8 mouse cellular contexts compared by ENCODE assay signal in the genomic region with DNA sequence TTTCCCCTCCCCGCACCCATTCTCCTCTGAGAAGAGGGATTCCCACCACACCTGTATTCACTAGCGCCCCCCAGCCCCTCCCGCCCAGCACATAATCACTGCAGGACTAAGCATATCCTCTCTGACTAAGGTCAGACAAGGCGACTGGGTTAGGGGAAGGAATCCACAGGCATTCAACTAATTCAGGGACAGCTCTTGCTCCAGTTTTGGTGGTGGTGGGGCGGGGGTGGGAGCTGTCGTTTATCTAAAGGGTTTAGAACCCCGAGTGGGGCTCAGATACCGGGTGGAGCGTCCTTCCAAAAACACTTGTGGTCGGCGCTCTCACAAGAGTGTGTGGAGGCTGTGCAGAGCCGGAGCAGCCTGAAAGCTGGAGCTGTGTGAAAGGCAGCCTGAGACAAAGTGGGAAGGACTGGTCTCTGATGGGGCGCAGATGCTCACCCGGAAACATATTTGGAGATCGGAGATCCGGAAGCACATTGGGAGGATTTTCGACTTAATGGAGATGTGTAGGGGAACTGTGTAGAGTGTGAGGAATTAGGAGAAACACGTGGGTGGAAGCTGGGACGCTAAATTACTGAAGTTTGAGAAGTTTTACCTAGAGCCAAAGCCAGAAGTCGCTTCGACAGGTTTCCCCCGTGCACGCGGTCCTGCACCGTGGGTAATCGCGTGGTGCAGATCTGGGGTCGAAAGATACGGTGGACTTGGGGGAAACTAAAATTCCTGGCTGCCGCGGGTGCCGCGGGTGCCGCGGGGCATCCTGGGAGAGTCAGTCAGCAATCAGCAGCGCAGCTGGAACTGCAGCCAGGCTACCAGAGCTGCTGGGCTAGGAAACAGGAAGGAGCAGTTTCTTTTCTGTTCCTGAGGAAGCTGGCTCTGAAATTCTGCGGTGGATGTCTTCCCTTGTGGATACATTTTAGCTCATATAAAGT. TPM values are rescaled to one million over a fixed set of nuclear protein-coding genes. Genes with fewer than 3 reads are reported as not detected.
DNase-seq lines count a peak whose midpoint lies in the region; ATAC-seq and TF ChIP-seq lines count a peak whose summit lies in the region.

No protein-coding gene starts in this region.

- no peaks in the 10 kb centered on the region for H3K79me3 ChIP-seq in C2C12 (ENCODE audit: low read depth)

- H3K36me3 ChIP-seq in C2C12 (ENCODE audit: control insufficient read depth, insufficient read depth): peaks cover under 1% of the 10 kb centered on the region
- H3K36me3 ChIP-seq in embryonic facial prominence, embryonic 15.5 days: no peaks in the 10 kb centered on the region
- peaks cover 4% of the 10 kb centered on the region for H3K36me3 ChIP-seq in heart, embryonic 12.5 days
- peaks cover 3% of the 10 kb centered on the region; the same call in 1 of the 2 replicates for H3K36me3 ChIP-seq in kidney, embryonic 16.5 days (ENCODE audit: insufficient read depth, low read length)
- H3K36me3 ChIP-seq in liver, embryonic 13.5 days: peaks cover 5% of the 10 kb centered on the region; the same call in 1 of the 2 replicates
- no peaks in the 10 kb centered on the region for H3K36me3 ChIP-seq in stomach, postnatal 0 days (ENCODE audit: control insufficient read depth, insufficient read depth, low read length)

- peak overlapping the region; percentile 98 for H3K27ac ChIP-seq in bone marrow macrophage, adult 2 months (ENCODE audit: insufficient read depth, low read depth, low read length)
- peak overlapping the region; percentile 97 for H3K27ac ChIP-seq in embryonic facial prominence, embryonic 15.5 days (replicated peaks)
- H3K27ac ChIP-seq in heart, embryonic 12.5 days (ENCODE audit: poor library complexity, severe bottlenecking): peak overlapping the region; percentile 85
- H3K27ac ChIP-seq in kidney, embryonic 16.5 days (ENCODE audit: low read length): peak overlapping the region; percentile 97
- peak overlapping the region; percentile 76 for H3K27ac ChIP-seq in liver, embryonic 13.5 days
- peak overlapping the region; percentile 95 for H3K27ac ChIP-seq in stomach, postnatal 0 days (replicated peaks)

- H3K27me3 ChIP-seq in C2C12 (ENCODE audit: control insufficient read depth, insufficient read depth, insufficient read length): no peaks in the 10 kb centered on the region
- no peaks in the 10 kb centered on the region for H3K27me3 ChIP-seq in embryonic facial prominence, embryonic 15.5 days
- no peaks in the 10 kb centered on the region for H3K27me3 ChIP-seq in heart, embryonic 12.5 days (replicated peaks)
- no peaks in the 10 kb centered on the region for H3K27me3 ChIP-seq in kidney, embryonic 16.5 days (ENCODE audit: insufficient read depth, low read length)
- no peaks in the 10 kb centered on the region for H3K27me3 ChIP-seq in liver, embryonic 13.5 days
- no peaks in the 10 kb centered on the region for H3K27me3 ChIP-seq in stomach, postnatal 0 days (ENCODE audit: control insufficient read depth, insufficient read depth, low read length)

- peak; percentile 67 for DNase-seq in liver, embryonic 13.5 days
- peak; percentile 79 for DNase-seq in neural tube, embryonic 10.5 days (ENCODE audit: extremely low spot score, low spot score)
- peak; percentile 81 for DNase-seq in stomach, postnatal 0 days (ENCODE audit: low spot score)

- peak overlapping the region; percentile 50 for H3K4me3 ChIP-seq in C2C12 (ENCODE audit: insufficient read depth, poor library complexity, severe bottlenecking)
- H3K4me3 ChIP-seq in bone marrow macrophage, adult 2 months (ENCODE audit: insufficient read depth, low read length): peak overlapping the region; percentile 97
- H3K4me3 ChIP-seq in embryonic facial prominence, embryonic 15.5 days (replicated peaks): peak overlapping the region; percentile 60
- H3K4me3 ChIP-seq in heart, embryonic 12.5 days: peak overlapping the region; percentile 57
- peak overlapping the region; percentile 73 for H3K4me3 ChIP-seq in kidney, embryonic 16.5 days (ENCODE audit: low read length)
- H3K4me3 ChIP-seq in liver, embryonic 13.5 days (replicated peaks): peak overlapping the region; percentile 66
- peak overlapping the region; percentile 54 for H3K4me3 ChIP-seq in stomach, postnatal 0 days (ENCODE audit: low read depth, low read length)

- H3K4me1 ChIP-seq in bone marrow macrophage, adult 2 months (ENCODE audit: control insufficient read depth, insufficient read depth, low read length): no peaks in the 10 kb centered on the region
- H3K4me1 ChIP-seq in embryonic facial prominence, embryonic 15.5 days: peaks cover 8% of the 10 kb centered on the region; the same call in 1 of the 2 replicates
- H3K4me1 ChIP-seq in heart, embryonic 12.5 days (replicated peaks): no peaks in the 10 kb centered on the region
- H3K4me1 ChIP-seq in kidney, embryonic 16.5 days (ENCODE audit: insufficient read depth, low read length): peaks cover 5% of the 10 kb centered on the region; the same call in 1 of the 2 replicates
- peaks cover 12% of the 10 kb centered on the region for H3K4me1 ChIP-seq in liver, embryonic 13.5 days (replicated peaks)
- H3K4me1 ChIP-seq in stomach, postnatal 0 days (replicated peaks; ENCODE audit: control insufficient read depth, insufficient read depth): no peaks in the 10 kb centered on the region

- 0 out of 2 replicates have a peak, but pooled peaks have one; percentile 65 for TF ChIP-seq POLR2A in bone marrow macrophage, adult 2 months (IDR thresholded peaks at IDR 0.05; ENCODE audit: borderline replicate concordance, low read depth, low read length)

- under 1% methylated on average over 37 of the region's 37 CpGs for WGBS in embryonic facial prominence, embryonic 15.5 days
- WGBS in heart, embryonic 12.5 days: under 1% methylated on average over 37 of the region's 37 CpGs
- under 1% methylated on average over 37 of the region's 37 CpGs for WGBS in kidney, embryonic 16.5 days
- WGBS in liver, embryonic 13.5 days (ENCODE audit: insufficient replicate concordance): under 1% methylated on average over 37 of the region's 37 CpGs
- under 1% methylated on average over 37 of the region's 37 CpGs for WGBS in stomach, postnatal 0 days

- H3K4me2 ChIP-seq in embryonic facial prominence, embryonic 15.5 days (replicated peaks): peak overlapping the region; percentile 77
- peak overlapping the region; percentile 76 for H3K4me2 ChIP-seq in heart, embryonic 12.5 days
- peak overlapping the region; percentile 87 for H3K4me2 ChIP-seq in kidney, embryonic 16.5 days (replicated peaks; ENCODE audit: low read depth, low read length)
- H3K4me2 ChIP-seq in liver, embryonic 13.5 days: peak overlapping the region; percentile 80
- peak overlapping the region; percentile 75 for H3K4me2 ChIP-seq in stomach, postnatal 0 days (replicated peaks; ENCODE audit: low read depth)

- TF ChIP-seq EP300 in stomach, postnatal 0 days (optimal IDR thresholded peaks at IDR 0.05): peak; percentile 77

- H3ac ChIP-seq in C2C12 (ENCODE audit: control insufficient read depth, insufficient read length, low read depth): peak overlapping the region; percentile 76

- H3K79me2 ChIP-seq in C2C12 (ENCODE audit: control insufficient read depth, insufficient read depth): no peaks in the 10 kb centered on the region

- H3K9me3 ChIP-seq in embryonic facial prominence, embryonic 15.5 days (replicated peaks): no peaks in the 10 kb centered on the region
- H3K9me3 ChIP-seq in heart, embryonic 12.5 days (replicated peaks): no peaks in the 10 kb centered on the region; the same call in 1 of the 2 replicates
- H3K9me3 ChIP-seq in kidney, embryonic 16.5 days (ENCODE audit: low read length): 0 out of 2 replicates have a peak, but pooled peaks cover 2% of the 10 kb centered on the region
- no peaks in the 10 kb centered on the region for H3K9me3 ChIP-seq in liver, embryonic 13.5 days (replicated peaks)
- no peaks in the 10 kb centered on the region for H3K9me3 ChIP-seq in stomach, postnatal 0 days (ENCODE audit: control insufficient read depth, low read length)

- ATAC-seq in embryonic facial prominence, embryonic 15.5 days (ENCODE audit: insufficient number of reproducible peaks, low FRiP score, low TSS enrichment, low read depth): peak; percentile 89
- ATAC-seq in heart, embryonic 12.5 days (ENCODE audit: insufficient number of reproducible peaks, low FRiP score): peak; percentile 93
- ATAC-seq in kidney, embryonic 16.5 days (ENCODE audit: low FRiP score, low TSS enrichment): peak; percentile 93
- peak; percentile 89 for ATAC-seq in liver, embryonic 13.5 days (ENCODE audit: low read depth)
- peak; percentile 94 for ATAC-seq in stomach, postnatal 0 days (ENCODE audit: low FRiP score, low TSS enrichment)

- peak overlapping the region; percentile 71 for H3K9ac ChIP-seq in embryonic facial prominence, embryonic 15.5 days
- H3K9ac ChIP-seq in heart, embryonic 12.5 days: peak overlapping the region; percentile 74
- peak overlapping the region; percentile 73 for H3K9ac ChIP-seq in kidney, embryonic 16.5 days (replicated peaks; ENCODE audit: low read length)
- peak overlapping the region; percentile 72 for H3K9ac ChIP-seq in liver, embryonic 13.5 days
- H3K9ac ChIP-seq in stomach, postnatal 0 days (ENCODE audit: low read length): peak overlapping the region; percentile 73

- no peak for TF ChIP-seq CTCF in C2C12 (IDR thresholded peaks at IDR 0.05; ENCODE audit: control insufficient read depth, insufficient read depth, insufficient read length)
- TF ChIP-seq CTCF in bone marrow macrophage, adult 2 months (IDR thresholded peaks at IDR 0.05; ENCODE audit: low read depth, low read length): no peak
- no peak; the same call in 1 of the 2 replicates for TF ChIP-seq CTCF in stomach, postnatal 0 days (IDR thresholded peaks at IDR 0.05; ENCODE audit: low read depth)

RNA-seq across cellular contexts. Expression of a gene that starts 18.9 kb away (rescaled TPM):
- polyA plus RNA-seq in C2C12 (2012; fragmentation: generic; extraction: Trizol): 2.8 TPM
- 26.4 and 29.3 TPM in 2 replicates for polyA plus RNA-seq in bone marrow macrophage, adult 2 months (2012; ENCODE audit: insufficient read depth, insufficient read length, missing spikeins)
- 5.0 and 5.4 TPM in 2 replicates for polyA plus RNA-seq in embryonic facial prominence, embryonic 15.5 days (2015; fragmentation: Nextera tagmentation; extraction: Ambion mirVana)
- 2.6 and 2.9 TPM in 2 replicates for polyA plus RNA-seq in heart, embryonic 12.5 days (2016; fragmentation: Nextera tagmentation; extraction: Ambion mirVana)
- polyA plus RNA-seq in kidney, embryonic 16.5 days (2015; fragmentation: Nextera tagmentation; extraction: Ambion mirVana): 4.9 and 5.2 TPM in 2 replicates
- polyA plus RNA-seq in liver, embryonic 13.5 days (2015; fragmentation: Nextera tagmentation; extraction: Ambion mirVana): 0.92 and 1.5 TPM in 2 replicates
- polyA plus RNA-seq in stomach, postnatal 0 days (2015; fragmentation: Nextera tagmentation; extraction: Ambion mirVana): 3.5 and 3.6 TPM in 2 replicates

RNA-seq across cellular contexts. Expression of a gene that starts 27.7 kb away (rescaled TPM):
- polyA plus RNA-seq in C2C12 (2012; fragmentation: generic; extraction: Trizol): 2.0 TPM
- 13.5 and 13.8 TPM in 2 replicates for polyA plus RNA-seq in bone marrow macrophage, adult 2 months (2012; ENCODE audit: insufficient read depth, insufficient read length, missing spikeins)
- polyA plus RNA-seq in embryonic facial prominence, embryonic 15.5 days (2015; fragmentation: Nextera tagmentation; extraction: Ambion mirVana): 10.1 and 10.8 TPM in 2 replicates
- polyA plus RNA-seq in heart, embryonic 12.5 days (2016; fragmentation: Nextera tagmentation; extraction: Ambion mirVana): 5.6 and 5.9 TPM in 2 replicates
- 11.4 and 12.3 TPM in 2 replicates for polyA plus RNA-seq in kidney, embryonic 16.5 days (2015; fragmentation: Nextera tagmentation; extraction: Ambion mirVana)
- polyA plus RNA-seq in liver, embryonic 13.5 days (2015; fragmentation: Nextera tagmentation; extraction: Ambion mirVana): 3.2 and 5.2 TPM in 2 replicates
- polyA plus RNA-seq in stomach, postnatal 0 days (2015; fragmentation: Nextera tagmentation; extraction: Ambion mirVana): 8.8 and 9.3 TPM in 2 replicates

RNA-seq across cellular contexts. Expression of a gene that starts 50.3 kb away (rescaled TPM):
- 2.3 TPM for polyA plus RNA-seq in C2C12 (2012; fragmentation: generic; extraction: Trizol)
- polyA plus RNA-seq in bone marrow macrophage, adult 2 months (2012; ENCODE audit: insufficient read depth, insufficient read length, missing spikeins): 9.3 and 9.7 TPM in 2 replicates
- polyA plus RNA-seq in embryonic facial prominence, embryonic 15.5 days (2015; fragmentation: Nextera tagmentation; extraction: Ambion mirVana): 16.7 and 18.8 TPM in 2 replicates
- 14.4 and 15.1 TPM in 2 replicates for polyA plus RNA-seq in heart, embryonic 12.5 days (2016; fragmentation: Nextera tagmentation; extraction: Ambion mirVana)
- polyA plus RNA-seq in kidney, embryonic 16.5 days (2015; fragmentation: Nextera tagmentation; extraction: Ambion mirVana): 20.5 and 20.6 TPM in 2 replicates
- 5.8 and 7.1 TPM in 2 replicates for polyA plus RNA-seq in liver, embryonic 13.5 days (2015; fragmentation: Nextera tagmentation; extraction: Ambion mirVana)
- 10.4 and 11.1 TPM in 2 replicates for polyA plus RNA-seq in stomach, postnatal 0 days (2015; fragmentation: Nextera tagmentation; extraction: Ambion mirVana)

Comparison
In these comparisons a context has a peak if more than half of its experiments do, and no peak if none do; other contexts are left out.
1. Peak in every context shown above with its lines: DNase-seq, ATAC-seq, H3K4me3 ChIP-seq and H3K27ac ChIP-seq.